Mouse (Mus musculus): ENCODE measurements around the gene Hrct1. TPM values are rescaled to one million over a fixed set of nuclear protein-coding genes. Genes with fewer than 3 reads are reported as not detected.

The Hrct1 gene
- polyA plus RNA-seq, 1 experiment from 2014 or later, result 0.53 TPM

- H3K27ac ChIP-seq, result no peak within 1 kb of the TSS
- no peaks in the 10 kb centered on the region for H3K9me3 ChIP-seq
- peaks cover 9% of the 10 kb centered on the region; the same call in 1 of the 2 replicates for H3K4me1 ChIP-seq
- H3K36me3 ChIP-seq, result no peaks in the 10 kb centered on the region
- no peak within 1 kb of the TSS for H3K4me3 ChIP-seq
- WGBS, result 77% methylated on average over 6 of the region's 6 CpGs
- H3K27me3 ChIP-seq (ENCODE audit: insufficient read depth, poor library complexity, severe bottlenecking), result peaks cover 33% of the 10 kb centered on the region
- DNase-seq (ENCODE audit: low spot score), result no peak
Observed at GRCm38 (mm10) chr4:43709869-43710268, 17.1 kb upstream of the Hrct1 start, which contains the start of gene Olfr71. Gene Olfr71, minus strand, starts transcription at chr4:43710255.

- Histone ChIP-seq H3K27ac (no peak overlapping the region), H3K27me3 (ENCODE audit: insufficient read depth, poor library complexity, severe bottlenecking) (peaks cover 23% of the 10 kb centered on the region; the same call in 1 of the 2 replicates), H3K4me1 (peaks cover 3% of the 10 kb centered on the region; the same call in 1 of the 2 replicates), H3K4me3 (no peak overlapping the region), H3K9me3 (no peaks in the 10 kb centered on the region), H3K36me3 (no peaks in the 10 kb centered on the region)
- WGBS, result 4% methylated on average over 2 of the region's 2 CpGs
- peak; percentile 90 for DNase-seq (ENCODE audit: low spot score)
Observed at GRCm38 (mm10) chr4:43711821-43712220, 15.2 kb upstream of the Hrct1 start.

- WGBS, result 41% methylated on average over 7 of the region's 7 CpGs
Observed at GRCm38 (mm10) chr4:43713652-43714219, 13.3 kb upstream of the Hrct1 start.

GRCm38 (mm10) chr4:43720491-43721228 is 6.3 kb upstream of the Hrct1 start:
- H3K9me3 ChIP-seq, result no peaks in the 10 kb centered on the region
- H3K36me3 ChIP-seq, result no peaks in the 10 kb centered on the region
- H3K4me3 ChIP-seq, result no peak overlapping the region
- DNase-seq (ENCODE audit: low spot score), result no peak
- H3K27me3 ChIP-seq (ENCODE audit: insufficient read depth, poor library complexity, severe bottlenecking), result no peaks in the 10 kb centered on the region
- peaks cover 9% of the 10 kb centered on the region; the same call in 1 of the 2 replicates for H3K4me1 ChIP-seq
- peak overlapping the region; percentile 73 for H3K27ac ChIP-seq
- 48% methylated on average over 15 of the region's 16 CpGs for WGBS

More at GRCm38 (mm10) chr4:43713652-43714219, 13.3 kb upstream of the Hrct1 start:
- H3K9me3 ChIP-seq, result no peaks in the 10 kb centered on the region
- H3K36me3 ChIP-seq, result no peaks in the 10 kb centered on the region
- DNase-seq (ENCODE audit: low spot score), result no peak
- H3K4me3 ChIP-seq, result no peak overlapping the region
- peaks cover 3% of the 10 kb centered on the region; the same call in 1 of the 2 replicates for H3K4me1 ChIP-seq
- H3K27ac ChIP-seq, result no peak overlapping the region
- H3K27me3 ChIP-seq (ENCODE audit: insufficient read depth, poor library complexity, severe bottlenecking), result 0 out of 2 replicates have a peak, but pooled peaks cover 9% of the 10 kb centered on the region

GRCm38 (mm10) chr4:43722191-43722590 is 4.8 kb upstream of the Hrct1 start:
- H3K4me3 ChIP-seq, result no peak overlapping the region
- H3K27me3 ChIP-seq (ENCODE audit: insufficient read depth, poor library complexity, severe bottlenecking), result no peaks in the 10 kb centered on the region
- H3K27ac ChIP-seq, result no peak overlapping the region
- no peaks in the 10 kb centered on the region for H3K36me3 ChIP-seq
- no peak for DNase-seq (ENCODE audit: low spot score)
- 88% methylated on average over 4 of the region's 4 CpGs for WGBS
- no peaks in the 10 kb centered on the region for H3K9me3 ChIP-seq
- H3K4me1 ChIP-seq, result peaks cover 21% of the 10 kb centered on the region

GRCm38 (mm10) chr4:43724764-43725163 is 2.2 kb upstream of the Hrct1 start:
- DNase-seq (ENCODE audit: low spot score), result no peak
- H3K27ac ChIP-seq, result no peak overlapping the region
- 22% methylated on average over 1 of the region's 1 CpGs for WGBS

GRCm38 (mm10) chr4:43726228-43726993 is 577 bp upstream of the Hrct1 start:
- 49% methylated on average over 12 of the region's 12 CpGs for WGBS
- no peaks in the 10 kb centered on the region for H3K27me3 ChIP-seq (ENCODE audit: insufficient read depth, poor library complexity, severe bottlenecking)
- no peaks in the 10 kb centered on the region for H3K36me3 ChIP-seq
- H3K4me3 ChIP-seq, result no peak overlapping the region
- no peaks in the 10 kb centered on the region for H3K9me3 ChIP-seq
- H3K27ac ChIP-seq, result peak overlapping the region; percentile 85; the same call in 1 of the 2 replicates
- H3K4me1 ChIP-seq, result peaks cover 54% of the 10 kb centered on the region
- no peak for DNase-seq (ENCODE audit: low spot score)

More at GRCm38 (mm10) chr4:43724764-43725163, 2.2 kb upstream of the Hrct1 start:
- no peak overlapping the region for H3K4me3 ChIP-seq
- H3K36me3 ChIP-seq, result no peaks in the 10 kb centered on the region
- no peaks in the 10 kb centered on the region for H3K9me3 ChIP-seq
- no peaks in the 10 kb centered on the region for H3K27me3 ChIP-seq (ENCODE audit: insufficient read depth, poor library complexity, severe bottlenecking)
- H3K4me1 ChIP-seq, result peaks cover 47% of the 10 kb centered on the region

GRCm38 (mm10) chr4:43727718-43728575 is 959 bp downstream of the Hrct1 start:
- no peak for DNase-seq (ENCODE audit: low spot score)
- Histone ChIP-seq H3K27ac (peak overlapping the region; percentile 85), H3K36me3 (no peaks in the 10 kb centered on the region), H3K9me3 (no peaks in the 10 kb centered on the region), H3K27me3 (ENCODE audit: insufficient read depth, poor library complexity, severe bottlenecking) (no peaks in the 10 kb centered on the region), H3K4me1 (peaks cover 67% of the 10 kb centered on the region), H3K4me3 (no peak overlapping the region)
- WGBS, result 50% methylated on average over 7 of the region's 7 CpGs

- H3K4me1 ChIP-seq, result peaks cover 73% of the 10 kb centered on the region
Observed at GRCm38 (mm10) chr4:43728576-43728954, 1.6 kb downstream of the Hrct1 start.

GRCm38 (mm10) chr4:43729126-43729525 is 2.1 kb downstream of the Hrct1 start:
- peak overlapping the region; percentile 85 for H3K27ac ChIP-seq

More at GRCm38 (mm10) chr4:43728576-43728954, 1.6 kb downstream of the Hrct1 start:
- Histone ChIP-seq H3K27me3 (ENCODE audit: insufficient read depth, poor library complexity, severe bottlenecking) (no peaks in the 10 kb centered on the region), H3K4me3 (no peak overlapping the region), H3K9me3 (no peaks in the 10 kb centered on the region), H3K36me3 (no peaks in the 10 kb centered on the region), H3K27ac (peak overlapping the region; percentile 85)
- WGBS, result 7% methylated on average over 5 of the region's 5 CpGs
- DNase-seq (ENCODE audit: low spot score), result no peak

GRCm38 (mm10) chr4:43729794-43730550 is 3.0 kb downstream of the Hrct1 start, which contains the start of gene Spaar:
Gene Spaar, plus strand, starts transcription at chr4:43730034.
- no peaks in the 10 kb centered on the region for H3K27me3 ChIP-seq (ENCODE audit: insufficient read depth, poor library complexity, severe bottlenecking)
- WGBS, result 24% methylated on average over 14 of the region's 14 CpGs
- peak within 1 kb of the TSS; percentile 85 for H3K27ac ChIP-seq
- H3K36me3 ChIP-seq, result no peaks in the 10 kb centered on the region
- no peak for DNase-seq (ENCODE audit: low spot score)
- H3K4me1 ChIP-seq, result peaks cover 79% of the 10 kb centered on the region
- H3K4me3 ChIP-seq, result 0 out of 2 replicates have a peak within 1 kb of the TSS, but pooled peaks have one; percentile 0
- H3K9me3 ChIP-seq, result no peaks in the 10 kb centered on the region

More at GRCm38 (mm10) chr4:43729126-43729525, 2.1 kb downstream of the Hrct1 start:
- no peak overlapping the region for H3K4me3 ChIP-seq
- H3K4me1 ChIP-seq, result peaks cover 79% of the 10 kb centered on the region
- H3K36me3 ChIP-seq, result no peaks in the 10 kb centered on the region
- no peak for DNase-seq (ENCODE audit: low spot score)
- H3K9me3 ChIP-seq, result no peaks in the 10 kb centered on the region
- H3K27me3 ChIP-seq (ENCODE audit: insufficient read depth, poor library complexity, severe bottlenecking), result no peaks in the 10 kb centered on the region
- WGBS, result 27% methylated on average over 3 of the region's 3 CpGs
